Mouse (Mus musculus) adrenal gland (tissue): ENCODE measurements around the gene Agpat4.
"Not testable (repeated sequence)": the region's sequence is repeated elsewhere in the genome, so short reads cannot be mapped to it uniquely, and the experiment has no call there.

ENCODE experiments used
- intact Hi-C: fragments of 180-260 bp; cut with DNase I; formaldehyde crosslinking; loops from one replicate; pipeline ENCODE4 v1.15.1; 2025

Agpat4 gene

GRCm38 (mm10) chr17:12121226-12121794, 2.8 kb downstream of the Agpat4 start:
- intact Hi-C loops: no loop called here

- intact Hi-C loops: not testable (repeated sequence)
These were observed 3.8 kb downstream of the Agpat4 start for GRCm38 (mm10) chr17:12122262-12122661.

GRCm38 (mm10) chr17:12123168-12123567, 4.7 kb downstream of the Agpat4 start:
- intact Hi-C loops: no loop called here

- intact Hi-C loops: no loop called here
These were observed 8.6 kb downstream of the Agpat4 start for GRCm38 (mm10) chr17:12127056-12127455.

- intact Hi-C loops: no loop called here
These were observed 10.5 kb downstream of the Agpat4 start for GRCm38 (mm10) chr17:12128976-12129375.

GRCm38 (mm10) chr17:12131171-12131570, 12.7 kb downstream of the Agpat4 start:
- intact Hi-C loops: no loop called here

GRCm38 (mm10) chr17:12131581-12131980, 13.1 kb downstream of the Agpat4 start:
- intact Hi-C loops: no loop called here

- intact Hi-C loops: no loop called here
These were observed 14.4 kb downstream of the Agpat4 start for GRCm38 (mm10) chr17:12132904-12133303.

- intact Hi-C loops: no loop called here
These were observed 15.5 kb downstream of the Agpat4 start for GRCm38 (mm10) chr17:12133985-12134384.

GRCm38 (mm10) chr17:12134975-12135633, 16.6 kb downstream of the Agpat4 start:
- intact Hi-C loops: no loop called here

GRCm38 (mm10) chr17:12138355-12138754, 19.9 kb downstream of the Agpat4 start:
- intact Hi-C loops: no loop called here

- intact Hi-C loops: no loop called here
These were observed 25.5 kb downstream of the Agpat4 start for GRCm38 (mm10) chr17:12143948-12144364.

- intact Hi-C loops: no loop called here
These were observed 27.7 kb downstream of the Agpat4 start for GRCm38 (mm10) chr17:12146132-12146681.

- intact Hi-C loops: no loop called here
These were observed 29.3 kb downstream of the Agpat4 start for GRCm38 (mm10) chr17:12147830-12148229.

GRCm38 (mm10) chr17:12149232-12149861, 30.8 kb downstream of the Agpat4 start:
- intact Hi-C loops: no loop called here

- intact Hi-C loops: no loop called here
These were observed 32.5 kb downstream of the Agpat4 start for GRCm38 (mm10) chr17:12150970-12151369.

- intact Hi-C loops: no loop called here
These were observed 35.8 kb downstream of the Agpat4 start for GRCm38 (mm10) chr17:12154260-12154659.

- intact Hi-C loops: no loop called here
These were observed 36.7 kb downstream of the Agpat4 start for GRCm38 (mm10) chr17:12155236-12155635.

- intact Hi-C loops: no loop called here
These were observed 37.4 kb downstream of the Agpat4 start for GRCm38 (mm10) chr17:12155872-12156271.

- intact Hi-C loops: no loop called here
These were observed 38.2 kb downstream of the Agpat4 start for GRCm38 (mm10) chr17:12156661-12157060.

GRCm38 (mm10) chr17:12157203-12157602, 38.7 kb downstream of the Agpat4 start:
- intact Hi-C loops: no loop called here
